Mouse (Mus musculus): ENCODE results near the gene Nme2. TPM values are rescaled to one million over a fixed set of nuclear protein-coding genes. Genes with fewer than 3 reads are reported as not detected.
"Not testable (repeated sequence)": the region's sequence is repeated elsewhere in the genome, so short reads cannot be mapped to it uniquely, and the experiment has no call there.

Nme2 gene
- polyA plus RNA-seq, 1 experiment from 2014 or later = 166 TPM

- H3K27ac ChIP-seq (ENCODE audit: low read length); H3K36me3 ChIP-seq (ENCODE audit: control insufficient read depth, insufficient read depth); H3K4me1 ChIP-seq (ENCODE audit: control insufficient read depth, low read depth, low read length); H3K4me3 ChIP-seq (ENCODE audit: low read depth, low read length); ATAC-seq (ENCODE audit: low read depth); H3K4me2 ChIP-seq (ENCODE audit: low read depth, low read length); H3K27me3 ChIP-seq (ENCODE audit: control insufficient read depth, insufficient read depth, low read depth, low read length); H3K9me3 ChIP-seq (replicated peaks; ENCODE audit: control insufficient read depth, low read length); H3K9ac ChIP-seq (ENCODE audit: low read depth, low read length): not testable (repeated sequence)
- 76% methylated on average over 2 of the region's 2 CpGs for WGBS (ENCODE audit: insufficient replicate concordance)
Observed at GRCm38 (mm10) chr11:93915019-93915418, 41.0 kb downstream of the Nme2 start.

- Histone ChIP-seq H3K9me3 (replicated peaks; ENCODE audit: control insufficient read depth, low read length) (no peaks in the 10 kb centered on the region), H3K36me3 (ENCODE audit: control insufficient read depth, insufficient read depth) (peaks cover 5% of the 10 kb centered on the region), H3K4me1 (ENCODE audit: control insufficient read depth, low read depth, low read length) (no peaks in the 10 kb centered on the region), H3K4me3 (ENCODE audit: low read depth, low read length) (no peak overlapping the region), H3K4me2 (ENCODE audit: low read depth, low read length) (no peak overlapping the region), H3K27me3 (ENCODE audit: control insufficient read depth, insufficient read depth, low read depth, low read length) (no peaks in the 10 kb centered on the region), H3K9ac (ENCODE audit: low read depth, low read length) (no peak overlapping the region), H3K27ac (ENCODE audit: low read length) (no peak overlapping the region)
- 85% methylated on average over 3 of the region's 3 CpGs for WGBS (ENCODE audit: insufficient replicate concordance)
- ATAC-seq (ENCODE audit: low read depth) = no peak
Observed at GRCm38 (mm10) chr11:93911603-93912002, 44.5 kb downstream of the Nme2 start.

GRCm38 (mm10) chr11:93908829-93909228 lies 47.2 kb downstream of the Nme2 start:
- H3K36me3 ChIP-seq (ENCODE audit: control insufficient read depth, insufficient read depth) = peaks cover 5% of the 10 kb centered on the region
- no peak for ATAC-seq (ENCODE audit: low read depth)
- no peak overlapping the region for H3K4me2 ChIP-seq (ENCODE audit: low read depth, low read length)
- WGBS (ENCODE audit: insufficient replicate concordance) = 70% methylated on average over 9 of the region's 9 CpGs
- H3K27ac ChIP-seq (ENCODE audit: low read length) = no peak overlapping the region
- no peak overlapping the region for H3K9ac ChIP-seq (ENCODE audit: low read depth, low read length)
- no peaks in the 10 kb centered on the region for H3K4me1 ChIP-seq (ENCODE audit: control insufficient read depth, low read depth, low read length)
- no peaks in the 10 kb centered on the region for H3K9me3 ChIP-seq (replicated peaks; ENCODE audit: control insufficient read depth, low read length)
- no peaks in the 10 kb centered on the region for H3K27me3 ChIP-seq (ENCODE audit: control insufficient read depth, insufficient read depth, low read depth, low read length)
- no peak overlapping the region for H3K4me3 ChIP-seq (ENCODE audit: low read depth, low read length)

GRCm38 (mm10) chr11:93907839-93908238 lies 48.2 kb downstream of the Nme2 start:
- H3K4me3 ChIP-seq (ENCODE audit: low read depth, low read length) = no peak overlapping the region
- no peaks in the 10 kb centered on the region for H3K4me1 ChIP-seq (ENCODE audit: control insufficient read depth, low read depth, low read length)
- peaks cover 3% of the 10 kb centered on the region for H3K36me3 ChIP-seq (ENCODE audit: control insufficient read depth, insufficient read depth)
- 62% methylated on average over 3 of the region's 3 CpGs for WGBS (ENCODE audit: insufficient replicate concordance)
- no peak overlapping the region for H3K9ac ChIP-seq (ENCODE audit: low read depth, low read length)
- no peak overlapping the region for H3K27ac ChIP-seq (ENCODE audit: low read length)
- no peaks in the 10 kb centered on the region for H3K27me3 ChIP-seq (ENCODE audit: control insufficient read depth, insufficient read depth, low read depth, low read length)
- ATAC-seq (ENCODE audit: low read depth) = no peak
- no peaks in the 10 kb centered on the region for H3K9me3 ChIP-seq (replicated peaks; ENCODE audit: control insufficient read depth, low read length)
- no peak overlapping the region for H3K4me2 ChIP-seq (ENCODE audit: low read depth, low read length)

- no peak overlapping the region for H3K9ac ChIP-seq (ENCODE audit: low read depth, low read length)
- H3K27me3 ChIP-seq (ENCODE audit: control insufficient read depth, insufficient read depth, low read depth, low read length) = no peaks in the 10 kb centered on the region
- 57% methylated on average over 4 of the region's 4 CpGs for WGBS (ENCODE audit: insufficient replicate concordance)
- H3K4me2 ChIP-seq (ENCODE audit: low read depth, low read length) = no peak overlapping the region
- H3K4me1 ChIP-seq (ENCODE audit: control insufficient read depth, low read depth, low read length) = no peaks in the 10 kb centered on the region
- no peaks in the 10 kb centered on the region for H3K9me3 ChIP-seq (replicated peaks; ENCODE audit: control insufficient read depth, low read length)
- peaks cover 3% of the 10 kb centered on the region for H3K36me3 ChIP-seq (ENCODE audit: control insufficient read depth, insufficient read depth)
- H3K27ac ChIP-seq (ENCODE audit: low read length) = no peak overlapping the region
- no peak overlapping the region for H3K4me3 ChIP-seq (ENCODE audit: low read depth, low read length)
- no peak for ATAC-seq (ENCODE audit: low read depth)
Observed at GRCm38 (mm10) chr11:93906834-93907233, 49.2 kb downstream of the Nme2 start.

Other genes starting within 250 kb of the Nme2 start
- gene Utp18, start 70.5 kb downstream of the Nme2 start, polyA plus RNA-seq (2015; fragmentation: Nextera tagmentation; extraction: Ambion mirVana) = 8.7 and 9.4 TPM in 2 replicates
- gene Mbtd1, start 70.4 kb downstream of the Nme2 start, polyA plus RNA-seq (2015; fragmentation: Nextera tagmentation; extraction: Ambion mirVana) = 5.4 TPM in 2 replicates
- 183 and 194 TPM in 2 replicates for gene Gm20390, start 12.0 kb upstream of the Nme2 start, polyA plus RNA-seq (2015; fragmentation: Nextera tagmentation; extraction: Ambion mirVana)
- gene Nme1, start 12.3 kb upstream of the Nme2 start, polyA plus RNA-seq (2015; fragmentation: Nextera tagmentation; extraction: Ambion mirVana) = 83.1 and 89.6 TPM in 2 replicates
- gene Spag9, start 39.8 kb upstream of the Nme2 start, polyA plus RNA-seq (2015; fragmentation: Nextera tagmentation; extraction: Ambion mirVana) = 10.5 and 11.2 TPM in 2 replicates